Mouse (Mus musculus) limb, embryonic 10.5 days (tissue): Measurements from ENCODE around the gene Olfr1417. TPM values are rescaled to one million over a fixed set of nuclear protein-coding genes. Genes with fewer than 3 reads are reported as not detected.
"Not testable (repeated sequence)": the region's sequence is repeated elsewhere in the genome, so short reads cannot be mapped to it uniquely, and the experiment has no call there.

Experiments
- DNase-seq: peaks from one replicate; pipeline ENCODE4 v3.0.0-alpha.2; 2017; ENCODE audit warnings: low spot score
- H3K27ac ChIP-seq: fragments of 300-500 bp; sonication (generic); 2 replicates; pipeline ENCODE4 v1.5.1; 2016; ENCODE audit warnings: mild to moderate bottlenecking
- H3K27me3 ChIP-seq: fragments of 300-500 bp; sonication (generic); 2 replicates; pipeline ENCODE4 v1.6.1; 2016; ENCODE audit warnings: low read depth, mild to moderate bottlenecking; ENCODE audit not compliant: poor library complexity, severe bottlenecking
- H3K36me3 ChIP-seq: fragments of 300-500 bp; sonication (generic); 2 replicates; pipeline ENCODE4 v1.6.1; 2016; ENCODE audit warnings: mild to moderate bottlenecking, moderate library complexity
- H3K4me1 ChIP-seq: fragments of 300-500 bp; sonication (generic); 2 replicates; pipeline ENCODE4 v1.6.1; 2016
- H3K4me3 ChIP-seq: fragments of 300-500 bp; sonication (generic); 2 replicates; pipeline ENCODE4 v1.5.1; 2016; ENCODE audit warnings: mild to moderate bottlenecking, moderate library complexity
- H3K9me3 ChIP-seq: fragments of 300-500 bp; sonication (generic); replicated peaks from 2 replicates; pipeline ENCODE4 v1.6.1; 2016; ENCODE audit warnings: mild to moderate bottlenecking
- WGBS: fragments of 180-500 bp; shearing (Covaris S2); methylation state at CpG from one replicate; pipeline ENCODE4 v1.1.7; 2016; 5-methylcytosine and 5-hydroxymethylcytosine counted together
- polyA plus RNA-seq: library from polyadenylated mRNA; unstranded; fragments of >200 nt; fragmentation: Nextera tagmentation; extraction: Ambion mirVana; gene quantifications from 2 replicates; pipeline ENCODE4 v1.2.1, GENCODE M21; 2016

Gene Olfr1417
- polyA plus RNA-seq = 0.06 TPM in 1 of 2 replicates, not detected in the other

DNA sequence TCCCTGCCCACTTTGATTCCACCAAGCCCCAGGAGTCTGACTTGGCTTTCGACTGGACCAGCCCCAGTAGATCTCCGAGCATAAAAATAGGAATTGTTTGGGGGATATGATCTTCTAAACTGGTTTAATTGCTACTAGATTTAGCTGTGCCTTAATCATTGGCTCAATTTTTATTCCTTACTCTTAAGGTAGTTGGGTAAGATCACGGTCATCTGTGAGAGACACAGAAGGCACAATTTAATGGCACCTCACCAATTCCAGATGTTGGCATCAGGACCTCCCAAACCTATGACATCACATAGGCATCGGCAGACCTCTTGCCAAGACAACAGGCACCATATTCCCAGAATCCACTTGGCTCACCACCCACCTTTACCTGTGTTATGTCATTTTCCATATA is at the start of gene Olfr1417:
Olfr1417 (minus strand) TSS at position 101 of the 400 bp plus-strand sequence.
- no peak for DNase-seq
- H3K4me3 ChIP-seq = no peak within 1 kb of the TSS
- H3K4me1 ChIP-seq = no peaks in the 10 kb centered on the region
- no peaks in the 10 kb centered on the region for H3K9me3 ChIP-seq
- no peak within 1 kb of the TSS for H3K27ac ChIP-seq
- H3K36me3 ChIP-seq = no peaks in the 10 kb centered on the region
- WGBS = 89% methylated on average over 4 of the region's 4 CpGs
- no peaks in the 10 kb centered on the region for H3K27me3 ChIP-seq

DNA sequence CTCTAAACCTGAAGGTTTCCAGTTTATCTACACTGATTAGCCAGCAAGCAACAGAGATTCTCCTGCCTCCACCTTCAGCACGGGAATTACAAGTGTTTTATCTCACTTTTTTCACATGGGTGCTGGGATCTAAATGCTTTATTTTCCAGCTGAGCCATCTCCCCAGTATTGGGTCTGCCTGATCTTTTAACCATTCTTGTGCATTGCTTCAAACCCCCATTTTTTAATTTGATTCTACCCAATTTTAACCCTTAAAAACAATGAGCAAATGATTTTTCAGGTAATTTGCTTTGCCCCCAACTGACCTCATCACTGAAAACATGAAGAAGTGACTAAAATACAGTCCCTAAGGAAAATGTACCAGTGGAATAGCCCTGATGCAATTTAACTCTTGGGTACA is 47.2 kb upstream of the Olfr1417 start, which contains the start of gene Olfr1420:
Olfr1420 (plus strand) TSS at position 301 of the 400 bp plus-strand sequence.
- Histone ChIP-seq H3K27ac (no peak within 1 kb of the TSS), H3K36me3 (no peaks in the 10 kb centered on the region), H3K9me3 (no peaks in the 10 kb centered on the region), H3K27me3 (no peaks in the 10 kb centered on the region), H3K4me1 (no peaks in the 10 kb centered on the region), H3K4me3 (no peak within 1 kb of the TSS)
- WGBS = 63% methylated on average over 1 of the region's 1 CpGs
- no peak for DNase-seq

DNA sequence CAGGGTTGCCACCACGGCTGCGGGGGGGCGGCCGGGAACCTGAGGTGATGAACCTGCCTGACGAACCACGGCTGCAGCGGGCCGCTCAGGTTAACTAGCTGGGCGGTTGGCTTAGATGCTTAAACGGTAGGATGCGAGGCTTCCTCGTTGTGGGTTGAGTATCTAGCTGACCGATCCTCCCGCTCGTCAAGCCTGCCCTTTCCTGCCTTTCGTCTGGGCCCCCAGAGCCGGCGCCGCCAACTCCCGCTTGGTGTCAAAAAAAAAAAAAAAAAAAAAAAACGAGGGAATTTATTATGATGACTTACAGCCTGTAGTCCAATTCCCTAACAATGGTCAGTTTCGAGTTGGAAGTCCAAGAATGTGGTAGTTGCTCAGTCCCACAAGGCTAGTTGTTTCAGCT is 39.4 kb upstream of the Olfr1417 start:
- WGBS = 67% methylated on average over 22 of the region's 22 CpGs
- H3K9me3 ChIP-seq, H3K27me3 ChIP-seq: not testable (repeated sequence)

GRCm38 (mm10) chr19:11875006-11875405 is 36.0 kb upstream of the Olfr1417 start, which contains the start of gene Olfr1419:
Olfr1419 (minus strand) TSS chr19:11875106.
- WGBS = 56% methylated on average over 1 of the region's 1 CpGs
- DNase-seq = no peak
- no peaks in the 10 kb centered on the region for H3K4me1 ChIP-seq
- no peak within 1 kb of the TSS for H3K27ac ChIP-seq
- H3K27me3 ChIP-seq = no peaks in the 10 kb centered on the region
- no peaks in the 10 kb centered on the region for H3K36me3 ChIP-seq
- H3K9me3 ChIP-seq = no peaks in the 10 kb centered on the region
- no peak within 1 kb of the TSS for H3K4me3 ChIP-seq

More for the DNA sequence above, 39.4 kb upstream of the Olfr1417 start:
- DNase-seq, H3K36me3 ChIP-seq, H3K27ac ChIP-seq, H3K4me3 ChIP-seq, H3K4me1 ChIP-seq: not testable (repeated sequence)

- Histone ChIP-seq H3K27me3 (no peaks in the 10 kb centered on the region), H3K4me3 (no peak overlapping the region), H3K36me3 (no peaks in the 10 kb centered on the region), H3K27ac (no peak overlapping the region), H3K4me1 (no peaks in the 10 kb centered on the region), H3K9me3 (no peaks in the 10 kb centered on the region)
- 77% methylated on average over 2 of the region's 2 CpGs for WGBS
- no peak for DNase-seq
Measured at GRCm38 (mm10) chr19:11867837-11868236, 28.8 kb upstream of the Olfr1417 start.

DNA sequence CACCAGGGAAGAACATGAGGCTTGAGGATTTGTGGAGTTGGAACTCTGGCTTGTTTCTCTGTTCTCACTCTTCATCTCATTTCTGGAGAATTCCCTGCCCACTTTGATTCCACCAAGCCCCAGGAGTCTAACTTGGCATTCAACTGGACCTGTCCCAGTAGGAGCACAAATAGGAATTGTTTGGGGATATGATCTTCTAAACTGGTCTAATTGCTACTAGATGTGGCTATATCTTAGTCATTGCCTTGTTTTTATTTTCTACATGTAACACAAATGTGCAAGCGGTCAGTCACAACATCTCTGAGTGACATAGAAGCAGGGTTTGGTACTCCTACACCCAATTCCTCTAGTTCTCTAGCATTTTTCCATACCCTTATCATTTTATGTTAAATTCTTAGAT is 21.9 kb upstream of the Olfr1417 start, which contains the start of gene Olfr1418:
Olfr1418 (minus strand) TSS at position 101 of the 400 bp plus-strand sequence.
- Histone ChIP-seq H3K36me3 (no peaks in the 10 kb centered on the region), H3K4me3 (no peak within 1 kb of the TSS), H3K4me1 (no peaks in the 10 kb centered on the region), H3K27ac (no peak within 1 kb of the TSS), H3K9me3 (no peaks in the 10 kb centered on the region), H3K27me3 (no peaks in the 10 kb centered on the region)
- no peak for DNase-seq
- WGBS = 97% methylated on average over 1 of the region's 1 CpGs

DNA sequence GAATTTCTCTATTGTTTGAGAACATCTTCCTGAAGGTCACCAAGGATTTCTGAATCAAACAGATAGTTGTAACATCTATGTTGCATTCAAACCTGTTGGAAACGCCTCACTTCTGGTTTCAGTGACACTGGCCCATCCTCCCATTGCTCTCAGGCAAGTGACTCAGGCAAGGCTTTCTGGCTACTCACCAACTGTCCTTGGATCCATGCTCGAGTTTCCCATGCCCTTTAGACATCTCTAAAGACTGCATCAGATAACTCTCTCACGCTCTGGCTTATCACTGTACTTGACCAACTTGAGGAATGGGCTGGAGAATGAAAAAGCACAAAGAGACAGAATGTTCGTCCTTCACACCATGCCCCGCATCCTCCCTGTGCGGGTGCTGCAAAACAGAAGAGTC is 17.5 kb upstream of the Olfr1417 start:
- no peak for DNase-seq
- 83% methylated on average over 6 of the region's 6 CpGs for WGBS
- Histone ChIP-seq H3K27ac (no peak overlapping the region), H3K36me3 (no peaks in the 10 kb centered on the region), H3K4me1 (no peaks in the 10 kb centered on the region), H3K4me3 (no peak overlapping the region), H3K9me3 (no peaks in the 10 kb centered on the region), H3K27me3 (no peaks in the 10 kb centered on the region)

GRCm38 (mm10) chr19:11854821-11855220 is 15.8 kb upstream of the Olfr1417 start:
- no peaks in the 10 kb centered on the region for H3K4me1 ChIP-seq
- WGBS = 87% methylated on average over 2 of the region's 2 CpGs

GRCm38 (mm10) chr19:11852652-11853051 is 13.6 kb upstream of the Olfr1417 start:
- no peak for DNase-seq
- no peak overlapping the region for H3K4me3 ChIP-seq
- no peaks in the 10 kb centered on the region for H3K36me3 ChIP-seq
- 67% methylated on average over 4 of the region's 4 CpGs for WGBS
- H3K4me1 ChIP-seq = no peaks in the 10 kb centered on the region
- H3K9me3 ChIP-seq = no peaks in the 10 kb centered on the region
- H3K27me3 ChIP-seq = no peaks in the 10 kb centered on the region
- H3K27ac ChIP-seq = no peak overlapping the region

More at GRCm38 (mm10) chr19:11854821-11855220, 15.8 kb upstream of the Olfr1417 start:
- no peak overlapping the region for H3K27ac ChIP-seq
- no peaks in the 10 kb centered on the region for H3K9me3 ChIP-seq
- H3K4me3 ChIP-seq = no peak overlapping the region
- no peak for DNase-seq
- no peaks in the 10 kb centered on the region for H3K36me3 ChIP-seq
- H3K27me3 ChIP-seq = no peaks in the 10 kb centered on the region

- H3K4me3 ChIP-seq = no peak overlapping the region
- no peaks in the 10 kb centered on the region for H3K36me3 ChIP-seq
- H3K9me3 ChIP-seq = no peaks in the 10 kb centered on the region
- WGBS = 84% methylated on average over 4 of the region's 4 CpGs
- H3K27ac ChIP-seq = no peak overlapping the region
- H3K4me1 ChIP-seq = no peaks in the 10 kb centered on the region
- no peaks in the 10 kb centered on the region for H3K27me3 ChIP-seq
- no peak for DNase-seq
Measured at GRCm38 (mm10) chr19:11846333-11846732, 7.3 kb upstream of the Olfr1417 start.

GRCm38 (mm10) chr19:11823346-11824065 is 15.5 kb downstream of the Olfr1417 start:
- H3K27ac ChIP-seq = no peak overlapping the region
- H3K27me3 ChIP-seq = peaks cover 18% of the 10 kb centered on the region
- no peaks in the 10 kb centered on the region for H3K9me3 ChIP-seq
- WGBS = 27% methylated on average over 4 of the region's 4 CpGs
- H3K36me3 ChIP-seq = no peaks in the 10 kb centered on the region
- peaks cover 10% of the 10 kb centered on the region for H3K4me1 ChIP-seq
- DNase-seq = no peak
- no peak overlapping the region for H3K4me3 ChIP-seq

GRCm38 (mm10) chr19:11820211-11820610 is 18.8 kb downstream of the Olfr1417 start:
- no peaks in the 10 kb centered on the region for H3K9me3 ChIP-seq
- H3K4me3 ChIP-seq = peak overlapping the region; percentile 70
- 39% methylated on average over 6 of the region's 6 CpGs for WGBS
- peaks cover 49% of the 10 kb centered on the region for H3K27me3 ChIP-seq
- H3K27ac ChIP-seq = no peak overlapping the region
- peaks cover 16% of the 10 kb centered on the region for H3K4me1 ChIP-seq
- no peaks in the 10 kb centered on the region for H3K36me3 ChIP-seq
- no peak for DNase-seq

GRCm38 (mm10) chr19:11819800-11820199 is 19.2 kb downstream of the Olfr1417 start:
- Histone ChIP-seq H3K36me3 (no peaks in the 10 kb centered on the region), H3K4me3 (peak overlapping the region; percentile 70), H3K4me1 (peaks cover 16% of the 10 kb centered on the region), H3K27ac (no peak overlapping the region), H3K27me3 (peaks cover 53% of the 10 kb centered on the region), H3K9me3 (no peaks in the 10 kb centered on the region)
- WGBS = under 1% methylated on average over 15 of the region's 15 CpGs
- DNase-seq = peak; percentile 89
